Mouse (Mus musculus) erythroblast, adult 5-6 weeks (primary cell): ENCODE measurements around the gene Gm3194. TPM values are rescaled to one million over a fixed set of nuclear protein-coding genes. Genes with fewer than 3 reads are reported as not detected.
"Not testable (repeated sequence)": the region's sequence is repeated elsewhere in the genome, so short reads cannot be mapped to it uniquely, and the experiment has no call there.

Experiments used
- ATAC-seq: replicated peaks from 2 replicates; pipeline ENCODE4 v1.8.0; 2016; ENCODE audit warnings: moderate number of reproducible peaks, mild to moderate bottlenecking, moderate TSS enrichment, inconsistent platforms; ENCODE audit not compliant: poor library complexity, low FRiP score, severe bottlenecking
- total RNA-seq, 2 experiments: library from RNA; stranded (forward) in 1 of 2; stranded (reverse) in 1 of 2; fragments of 150-400 nt in 1 of 2; fragments of 200-764, 138-1000 nt in 1 of 2; gene quantifications; 2 replicates each; pipeline versions ENCODE4 v1.2.3 to v1.2.4; 2015 to 2017; ENCODE audit warnings: low replicate concordance in 2 of 2

The Gm3194 gene
- not detected in 2 replicates for total RNA-seq (2015; ENCODE audit: low replicate concordance)
- total RNA-seq (2017; ENCODE audit: low replicate concordance): not detected in 2 replicates

GRCm38 (mm10) chr14:5455367-5455766 is at the start of gene Gm3194:
Gene Gm3194 (minus strand): TSS chr14:5455467.
- ATAC-seq: not testable (repeated sequence)

GRCm38 (mm10) chr14:5501374-5501773 is 46.1 kb upstream of the Gm3194 start, which contains the start of gene Gm3488:
Gene Gm3488 (plus strand): TSS chr14:5501674.
- ATAC-seq: not testable (repeated sequence)

- ATAC-seq: not testable (repeated sequence)
Observed at GRCm38 (mm10) chr14:5483907-5484306, 28.6 kb upstream of the Gm3194 start, which contains the start of gene Gm3187. Gene Gm3187 (plus strand): TSS chr14:5484207.

- not testable (repeated sequence) for ATAC-seq
Observed at GRCm38 (mm10) chr14:5477730-5478129, 22.5 kb upstream of the Gm3194 start, which contains the start of gene Gm8246. Gene Gm8246 (minus strand): TSS chr14:5477830.

- not testable (repeated sequence) for ATAC-seq
Observed at GRCm38 (mm10) chr14:5460469-5460868, 5.2 kb upstream of the Gm3194 start.

- ATAC-seq: not testable (repeated sequence)
Observed at GRCm38 (mm10) chr14:5388949-5389348, 66.3 kb downstream of the Gm3194 start, which contains the start of gene Gm3500. Gene Gm3500 (minus strand): TSS chr14:5389049.

Other genes with a start within 250 kb of the Gm3194 start
- not detected in 2 replicates for gene Gm3526, start 194.9 kb downstream of the Gm3194 start, total RNA-seq (2015; ENCODE audit: low replicate concordance)
- gene Gm3526, start 194.9 kb downstream of the Gm3194 start, total RNA-seq (2017; ENCODE audit: low replicate concordance): not detected in 2 replicates
- not detected in 2 replicates for gene Gm3542, start 120.5 kb downstream of the Gm3194 start, total RNA-seq (2015; ENCODE audit: low replicate concordance)
- gene Gm3542, start 120.5 kb downstream of the Gm3194 start, total RNA-seq (2017; ENCODE audit: low replicate concordance): not detected in 2 replicates
- gene Gm3500, start 66.4 kb downstream of the Gm3194 start, total RNA-seq (2015; ENCODE audit: low replicate concordance): not detected in 2 replicates
- not detected in 2 replicates for gene Gm3500, start 66.4 kb downstream of the Gm3194 start, total RNA-seq (2017; ENCODE audit: low replicate concordance)
- gene Gm8246, start 22.4 kb upstream of the Gm3194 start, total RNA-seq (2015; ENCODE audit: low replicate concordance): not detected in 2 replicates
- gene Gm8246, start 22.4 kb upstream of the Gm3194 start, total RNA-seq (2017; ENCODE audit: low replicate concordance): not detected in 2 replicates
- gene Gm3187, start 28.7 kb upstream of the Gm3194 start, total RNA-seq (2015; ENCODE audit: low replicate concordance): not detected in 2 replicates
- not detected in 2 replicates for gene Gm3187, start 28.7 kb upstream of the Gm3194 start, total RNA-seq (2017; ENCODE audit: low replicate concordance)
- not detected in 2 replicates for gene Gm3488, start 46.2 kb upstream of the Gm3194 start, total RNA-seq (2015; ENCODE audit: low replicate concordance)
- not detected in 2 replicates for gene Gm3488, start 46.2 kb upstream of the Gm3194 start, total RNA-seq (2017; ENCODE audit: low replicate concordance)
- not detected in 2 replicates for gene Gm3532, start 83.0 kb upstream of the Gm3194 start, total RNA-seq (2015; ENCODE audit: low replicate concordance)
- gene Gm3532, start 83.0 kb upstream of the Gm3194 start, total RNA-seq (2017; ENCODE audit: low replicate concordance): not detected in 2 replicates
- gene Gm8265, start 177.6 kb upstream of the Gm3194 start, total RNA-seq (2015; ENCODE audit: low replicate concordance): not detected in 2 replicates
- gene Gm8265, start 177.6 kb upstream of the Gm3194 start, total RNA-seq (2017; ENCODE audit: low replicate concordance): not detected in 2 replicates
- gene Gm9603, start 232.0 kb upstream of the Gm3194 start, total RNA-seq (2015; ENCODE audit: low replicate concordance): not detected in 2 replicates
- gene Gm9603, start 232.0 kb upstream of the Gm3194 start, total RNA-seq (2017; ENCODE audit: low replicate concordance): not detected in 2 replicates